Comparison of ENCODE assay signal across 18 mouse cellular contexts in genomic region chr2:128783660-128784345, GRCm38 (mm10). TPM values are rescaled to one million over a fixed set of nuclear protein-coding genes. Genes with fewer than 3 reads are reported as not detected.
A peak's percentile ranks its signal among the peaks of the same experiment; 100 is the strongest.
DNase-seq lines count a peak whose midpoint lies in the region; ATAC-seq and TF ChIP-seq lines count a peak whose summit lies in the region.
"Had no signal": no experiment of that assay in that cellular context is flagged by ENCODE, and none has a peak within 500 bp of the region (broad histone marks: within the 10 kb centered on the region; RNA-seq: fewer than 3 reads in every experiment).

No protein-coding gene starts in this region.

- no peak overlapping the region for H3K4me3 ChIP-seq in kidney, adult 2 months (ENCODE audit: insufficient read depth, low read depth, low read length)
- no peak overlapping the region for H3K4me3 ChIP-seq in embryonic facial prominence, embryonic 12.5 days
- no peak overlapping the region for H3K4me3 ChIP-seq in kidney, embryonic 16.5 days (ENCODE audit: low read length)
- no peak overlapping the region for H3K4me3 ChIP-seq in limb, embryonic 13.5 days
- no peak overlapping the region for H3K4me3 ChIP-seq in hindbrain, postnatal 0 days (ENCODE audit: low read length)
- H3K4me3 ChIP-seq: embryonic facial prominence, embryonic 15.5 days; forebrain, embryonic 12.5 days; heart, embryonic 12.5 days; stomach, embryonic 15.5 days had no signal

- H3K9me3 ChIP-seq in embryonic facial prominence, embryonic 12.5 days, result no peaks in the 10 kb centered on the region
- H3K9me3 ChIP-seq in kidney, embryonic 16.5 days (ENCODE audit: low read length), result no peaks in the 10 kb centered on the region
- H3K9me3 ChIP-seq in limb, embryonic 13.5 days, result no peaks in the 10 kb centered on the region
- H3K9me3 ChIP-seq in hindbrain, postnatal 0 days (ENCODE audit: low read length), result no peaks in the 10 kb centered on the region
- H3K9me3 ChIP-seq: embryonic facial prominence, embryonic 15.5 days; forebrain, embryonic 12.5 days; heart, embryonic 12.5 days; stomach, embryonic 15.5 days had no signal

- no peak overlapping the region for H3K4me2 ChIP-seq in embryonic facial prominence, embryonic 12.5 days (replicated peaks)
- no peak overlapping the region for H3K4me2 ChIP-seq in kidney, embryonic 16.5 days (replicated peaks; ENCODE audit: low read depth, low read length)
- H3K4me2 ChIP-seq in limb, embryonic 13.5 days (replicated peaks), result no peak overlapping the region
- H3K4me2 ChIP-seq in hindbrain, postnatal 0 days (ENCODE audit: low read depth, low read length), result no peak overlapping the region
- H3K4me2 ChIP-seq: embryonic facial prominence, embryonic 15.5 days; forebrain, embryonic 12.5 days; heart, embryonic 12.5 days; stomach, embryonic 15.5 days had no signal

- no peak overlapping the region for H3K27ac ChIP-seq in kidney, adult 2 months (ENCODE audit: insufficient read depth, low read depth, low read length)
- H3K27ac ChIP-seq in embryonic facial prominence, embryonic 12.5 days, result peak overlapping the region; percentile 78
- H3K27ac ChIP-seq in kidney, embryonic 16.5 days (ENCODE audit: low read length), result no peak overlapping the region
- H3K27ac ChIP-seq in limb, embryonic 13.5 days, result peak overlapping the region; percentile 44; the same call in 1 of the 2 replicates
- H3K27ac ChIP-seq in hindbrain, postnatal 0 days, result no peak overlapping the region
- H3K27ac ChIP-seq: embryonic facial prominence, embryonic 15.5 days; forebrain, embryonic 12.5 days; stomach, embryonic 15.5 days had no signal

- ATAC-seq in embryonic facial prominence, embryonic 12.5 days (ENCODE audit: insufficient number of reproducible peaks, insufficient read depth, low FRiP score, low TSS enrichment), result 0 out of 2 replicates have a peak, but pooled peaks have one; percentile 60
- peak; percentile 46; the same call in 1 of the 2 replicates for ATAC-seq in kidney, embryonic 16.5 days (ENCODE audit: low FRiP score, low TSS enrichment)
- ATAC-seq in limb, embryonic 13.5 days (ENCODE audit: low FRiP score, low read depth), result no peak
- ATAC-seq in erythroblast, adult 5-6 weeks (replicated peaks; ENCODE audit: low FRiP score, poor library complexity, severe bottlenecking), result no peak
- ATAC-seq in hindbrain, postnatal 0 days, result no peak
- ATAC-seq: inflammation-experienced regulatory T-cells, adult 6 months; liver, postnatal 0 days had no signal

- H3K4me1 ChIP-seq in kidney, adult 2 months (ENCODE audit: control insufficient read depth, insufficient read depth, low read length), result peaks cover 7% of the 10 kb centered on the region; the same call in 1 of the 2 replicates
- H3K4me1 ChIP-seq in embryonic facial prominence, embryonic 12.5 days, result peaks cover 12% of the 10 kb centered on the region
- H3K4me1 ChIP-seq in kidney, embryonic 16.5 days (ENCODE audit: insufficient read depth, low read length), result no peaks in the 10 kb centered on the region
- 0 out of 2 replicates have a peak, but pooled peaks cover 2% of the 10 kb centered on the region for H3K4me1 ChIP-seq in limb, embryonic 13.5 days
- no peaks in the 10 kb centered on the region for H3K4me1 ChIP-seq in hindbrain, postnatal 0 days (ENCODE audit: insufficient read depth, low read length)
- H3K4me1 ChIP-seq: embryonic facial prominence, embryonic 15.5 days; stomach, embryonic 15.5 days had no signal

- H3K36me3 ChIP-seq in kidney, adult 2 months (ENCODE audit: control insufficient read depth, insufficient read depth, low read length), result peaks cover 3% of the 10 kb centered on the region
- H3K36me3 ChIP-seq in embryonic facial prominence, embryonic 12.5 days, result peaks cover 30% of the 10 kb centered on the region
- peaks cover 13% of the 10 kb centered on the region; the same call in 1 of the 2 replicates for H3K36me3 ChIP-seq in kidney, embryonic 16.5 days (ENCODE audit: insufficient read depth, low read length)
- H3K36me3 ChIP-seq in limb, embryonic 13.5 days, result peaks cover 68% of the 10 kb centered on the region
- H3K36me3 ChIP-seq in hindbrain, postnatal 0 days (ENCODE audit: insufficient read depth, low read length), result no peaks in the 10 kb centered on the region
- H3K36me3 ChIP-seq: forebrain, embryonic 12.5 days; stomach, embryonic 15.5 days had no signal

- no peak overlapping the region for H3K9ac ChIP-seq in embryonic facial prominence, embryonic 12.5 days
- no peak overlapping the region for H3K9ac ChIP-seq in kidney, embryonic 16.5 days (replicated peaks; ENCODE audit: low read length)
- no peak overlapping the region for H3K9ac ChIP-seq in limb, embryonic 13.5 days
- no peak overlapping the region for H3K9ac ChIP-seq in hindbrain, postnatal 0 days (replicated peaks; ENCODE audit: low read length)
- H3K9ac ChIP-seq: embryonic facial prominence, embryonic 15.5 days; forebrain, embryonic 12.5 days; heart, embryonic 12.5 days; liver, postnatal 0 days; stomach, embryonic 15.5 days had no signal

- no peak for TF ChIP-seq POLR2A in kidney, adult 2 months (IDR thresholded peaks at IDR 0.05; ENCODE audit: low read depth, low read length)

- H3K27me3 ChIP-seq in kidney, adult 2 months (replicated peaks; ENCODE audit: control insufficient read depth, insufficient read depth, low read length), result no peaks in the 10 kb centered on the region
- H3K27me3 ChIP-seq in embryonic facial prominence, embryonic 12.5 days, result no peaks in the 10 kb centered on the region
- no peaks in the 10 kb centered on the region for H3K27me3 ChIP-seq in kidney, embryonic 16.5 days (ENCODE audit: insufficient read depth, low read length)
- H3K27me3 ChIP-seq in limb, embryonic 13.5 days, result no peaks in the 10 kb centered on the region
- H3K27me3 ChIP-seq in hindbrain, postnatal 0 days (ENCODE audit: insufficient read depth, low read length), result no peaks in the 10 kb centered on the region
- H3K27me3 ChIP-seq: embryonic facial prominence, embryonic 15.5 days; forebrain, embryonic 12.5 days; heart, embryonic 12.5 days; stomach, embryonic 15.5 days had no signal

- DNase-seq in kidney, adult 2 months, result peak; percentile 58
- DNase-seq in kidney, postnatal 10 days, result no peak
- DNase-seq in gastrocnemius, postnatal 4 days (ENCODE audit: low spot score in 2 of 2), result no peak
- DNase-seq in hindbrain, postnatal 0 days (ENCODE audit: low spot score), result no peak
- DNase-seq: cerebellum, adult 9-11 months; gastrocnemius, postnatal 36 days; liver; liver, postnatal 0 days; thymus, adult 2 months had no signal

- 62% methylated on average over 10 of the region's 10 CpGs for WGBS in kidney, adult 2 months
- 44% methylated on average over 10 of the region's 10 CpGs for WGBS in embryonic facial prominence, embryonic 12.5 days
- 69% methylated on average over 10 of the region's 10 CpGs for WGBS in kidney, embryonic 16.5 days
- 60% methylated on average over 10 of the region's 10 CpGs for WGBS in limb, embryonic 13.5 days
- WGBS in hindbrain, postnatal 0 days, result 79% methylated on average over 10 of the region's 10 CpGs

- no peak for TF ChIP-seq CTCF in kidney, adult 2 months (conservative IDR thresholded peaks at IDR 0.05; ENCODE audit: insufficient read depth, insufficient read length, low read depth, low read length)
- TF ChIP-seq CTCF in hindbrain, postnatal 0 days (IDR thresholded peaks at IDR 0.05; ENCODE audit: low read depth), result no peak

RNA-seq across cellular contexts. Expression of gene Tmem87b, which starts 34.1 kb away (rescaled TPM):
- 13.8 and 14.1 TPM in 2 replicates for polyA plus RNA-seq in kidney, adult 2 months (2012; rRNA removed)
- 30.4 and 31.2 TPM in 2 replicates for polyA plus RNA-seq in embryonic facial prominence, embryonic 12.5 days (2016; fragmentation: Nextera tagmentation; extraction: Ambion mirVana)
- 33.3 and 34.7 TPM in 2 replicates for polyA plus RNA-seq in kidney, embryonic 16.5 days (2015; fragmentation: Nextera tagmentation; extraction: Ambion mirVana)
- polyA plus RNA-seq in limb, embryonic 13.5 days (2015; fragmentation: Nextera tagmentation; extraction: Ambion mirVana), result 31.3 and 33.8 TPM in 2 replicates
- total RNA-seq in erythroblast, adult 5-6 weeks (2015; ENCODE audit: low replicate concordance), result 2.3 and 4.4 TPM in 2 replicates
- 1.4 and 3.4 TPM in 2 replicates for total RNA-seq in erythroblast, adult 5-6 weeks (2017; ENCODE audit: low replicate concordance)
- total RNA-seq in gastrocnemius, postnatal 4 days (2021), result 10 to 100 TPM; 20.5 to 23.0 TPM
- 26.3 and 29.0 TPM in 2 replicates for total RNA-seq in hindbrain, postnatal 0 days (2014; rRNA removed)
- 35.2 and 38.5 TPM in 2 replicates for polyA plus RNA-seq in hindbrain, postnatal 0 days (2015; fragmentation: Nextera tagmentation; extraction: Ambion mirVana)

Comparison
In these comparisons a context has a peak if more than half of its experiments do, and no peak if none do; other contexts are left out.
1. H3K27ac ChIP-seq: peak in embryonic facial prominence, embryonic 12.5 days (single experiment) and limb, embryonic 13.5 days (single experiment); none in kidney, adult 2 months (single experiment), kidney, embryonic 16.5 days (single experiment) and hindbrain, postnatal 0 days (single experiment).
2. ATAC-seq: peak in embryonic facial prominence, embryonic 12.5 days (single experiment) and kidney, embryonic 16.5 days (single experiment); none in limb, embryonic 13.5 days (single experiment), erythroblast, adult 5-6 weeks (single experiment) and hindbrain, postnatal 0 days (single experiment).